Mouse (Mus musculus) intestine, postnatal 0 days (tissue): Measurements from ENCODE around the gene Arhgap31. TPM values are rescaled to one million over a fixed set of nuclear protein-coding genes. Genes with fewer than 3 reads are reported as not detected.
"Not testable (repeated sequence)": the region's sequence is repeated elsewhere in the genome, so short reads cannot be mapped to it uniquely, and the experiment has no call there.

Experiments
- ATAC-seq: fragments of 200-750 bp; cut with Nextera tagmentation; 2 replicates; pipeline ENCODE4 v1.8.0; 2017; ENCODE audit warnings: mild to moderate bottlenecking, moderate TSS enrichment, moderate library complexity
- H3K27ac ChIP-seq: fragments of 300-500 bp; sonication (generic); 2 replicates; pipeline ENCODE4 v1.5.1; 2014; ENCODE audit warnings: mild to moderate bottlenecking, low read depth, low read length, moderate library complexity
- H3K27me3 ChIP-seq: fragments of 300-500 bp; sonication (generic); replicated peaks from 2 replicates; pipeline ENCODE4 v1.6.1; 2014; ENCODE audit warnings: low read length, mixed read lengths; ENCODE audit not compliant: control insufficient read depth, insufficient read depth
- H3K36me3 ChIP-seq: fragments of 300-500 bp; sonication (generic); 2 replicates; pipeline ENCODE4 v1.6.1; 2014; ENCODE audit warnings: mild to moderate bottlenecking, moderate library complexity; ENCODE audit not compliant: control insufficient read depth, insufficient read depth
- H3K4me1 ChIP-seq: fragments of 300-500 bp; sonication (generic); replicated peaks from 2 replicates; pipeline ENCODE4 v1.6.1; 2014; ENCODE audit warnings: antibody characterized with exemption, low read length, mixed read lengths; ENCODE audit not compliant: control insufficient read depth, insufficient read depth
- H3K4me2 ChIP-seq: fragments of 300-500 bp; sonication (generic); replicated peaks from 2 replicates; pipeline ENCODE4 v1.6.1; 2014; ENCODE audit warnings: low read depth, mild to moderate bottlenecking, moderate library complexity
- H3K4me3 ChIP-seq: fragments of 300-500 bp; sonication (generic); 2 replicates; pipeline ENCODE4 v1.5.1; 2014; ENCODE audit warnings: low read depth, low read length
- H3K9ac ChIP-seq: fragments of 300-500 bp; sonication (generic); 2 replicates; pipeline ENCODE4 v1.6.1; 2014; ENCODE audit warnings: mild to moderate bottlenecking, low read depth, low read length
- H3K9me3 ChIP-seq: fragments of 300-500 bp; sonication (generic); 2 replicates; pipeline ENCODE4 v1.6.1; 2016; ENCODE audit warnings: mixed run types; ENCODE audit not compliant: control insufficient read depth
- CTCF ChIP-seq: sonication (generic); IDR thresholded peaks from 2 replicates; pipeline ENCODE4 v1.5.1; 2016; ENCODE audit warnings: low read depth, mild to moderate bottlenecking, control low read depth, antibody characterized with exemption, moderate library complexity
- WGBS: fragments of 180-500 bp; shearing (Covaris S2); extraction: QIAGEN DNeasy Blood & Tissue Kit; methylation state at CpG from one replicate; pipeline ENCODE4 v1.1.7; 2014; 5-methylcytosine and 5-hydroxymethylcytosine counted together
- polyA plus RNA-seq: library from polyadenylated mRNA; unstranded; fragments of >200 nt; fragmentation: Nextera tagmentation; extraction: Ambion mirVana; gene quantifications from 2 replicates; pipeline ENCODE4 v1.2.1, GENCODE M21; 2015

Arhgap31 gene
- polyA plus RNA-seq, 1 experiment from 2014 or later, result 2.8 TPM

GRCm38 (mm10) chr16:38729610-38730288, 16.7 kb upstream of the Arhgap31 start:
- H3K4me3 ChIP-seq, result 0 out of 2 replicates have a peak overlapping the region, but pooled peaks have one; percentile 4
- no peaks in the 10 kb centered on the region for H3K27me3 ChIP-seq
- no peak overlapping the region for H3K27ac ChIP-seq
- peak; percentile 84 for TF ChIP-seq CTCF
- no peak for ATAC-seq
- no peaks in the 10 kb centered on the region for H3K9me3 ChIP-seq
- no peaks in the 10 kb centered on the region for H3K4me1 ChIP-seq
- 37% methylated on average over 15 of the region's 15 CpGs for WGBS
- no peak overlapping the region for H3K9ac ChIP-seq
- H3K36me3 ChIP-seq, result no peaks in the 10 kb centered on the region
- peak overlapping the region; percentile 48 for H3K4me2 ChIP-seq

- ATAC-seq, result no peak
- Histone ChIP-seq H3K9ac (no peak overlapping the region), H3K36me3 (no peaks in the 10 kb centered on the region), H3K4me1 (no peaks in the 10 kb centered on the region), H3K27ac (no peak overlapping the region), H3K27me3 (no peaks in the 10 kb centered on the region), H3K9me3 (no peaks in the 10 kb centered on the region), H3K4me2 (no peak overlapping the region), H3K4me3 (no peak overlapping the region)
- no peak for TF ChIP-seq CTCF
- 70% methylated on average over 6 of the region's 6 CpGs for WGBS
These were observed 16.1 kb upstream of the Arhgap31 start for GRCm38 (mm10) chr16:38729139-38729538.

- no peaks in the 10 kb centered on the region for H3K4me1 ChIP-seq
- no peak overlapping the region for H3K4me2 ChIP-seq
- H3K36me3 ChIP-seq, result no peaks in the 10 kb centered on the region
- no peaks in the 10 kb centered on the region for H3K9me3 ChIP-seq
- ATAC-seq, result no peak
- H3K4me3 ChIP-seq, result no peak overlapping the region
- H3K27ac ChIP-seq, result no peak overlapping the region
- no peaks in the 10 kb centered on the region for H3K27me3 ChIP-seq
- H3K9ac ChIP-seq, result no peak overlapping the region
- WGBS, result 92% methylated on average over 15 of the region's 15 CpGs
- no peak for TF ChIP-seq CTCF
These were observed 15.6 kb upstream of the Arhgap31 start for GRCm38 (mm10) chr16:38728576-38729132.

- Histone ChIP-seq H3K9ac (no peak overlapping the region), H3K4me2 (no peak overlapping the region), H3K9me3 (no peaks in the 10 kb centered on the region), H3K4me1 (no peaks in the 10 kb centered on the region), H3K27me3 (no peaks in the 10 kb centered on the region), H3K27ac (no peak overlapping the region), H3K4me3 (no peak overlapping the region), H3K36me3 (no peaks in the 10 kb centered on the region)
- no peak for TF ChIP-seq CTCF
- WGBS, result 59% methylated on average over 13 of the region's 13 CpGs
- ATAC-seq, result no peak
These were observed 11.9 kb upstream of the Arhgap31 start for GRCm38 (mm10) chr16:38724974-38725373.

GRCm38 (mm10) chr16:38724256-38724655, 11.2 kb upstream of the Arhgap31 start:
- no peak overlapping the region for H3K9ac ChIP-seq
- WGBS, result 77% methylated on average over 8 of the region's 8 CpGs
- H3K36me3 ChIP-seq, result no peaks in the 10 kb centered on the region
- ATAC-seq, result no peak
- H3K9me3 ChIP-seq, result no peaks in the 10 kb centered on the region
- no peak for TF ChIP-seq CTCF
- no peak overlapping the region for H3K4me3 ChIP-seq
- H3K27ac ChIP-seq, result no peak overlapping the region
- H3K4me1 ChIP-seq, result no peaks in the 10 kb centered on the region
- H3K4me2 ChIP-seq, result no peak overlapping the region
- no peaks in the 10 kb centered on the region for H3K27me3 ChIP-seq

- no peak for ATAC-seq
- Histone ChIP-seq H3K27me3 (no peaks in the 10 kb centered on the region), H3K36me3 (no peaks in the 10 kb centered on the region), H3K4me1 (no peaks in the 10 kb centered on the region), H3K4me2 (no peak overlapping the region), H3K4me3 (no peak overlapping the region), H3K9ac (no peak overlapping the region), H3K9me3 (no peaks in the 10 kb centered on the region), H3K27ac (no peak overlapping the region)
- no peak for TF ChIP-seq CTCF
- WGBS, result 94% methylated on average over 8 of the region's 9 CpGs
These were observed 8.3 kb upstream of the Arhgap31 start for GRCm38 (mm10) chr16:38721377-38721776.

GRCm38 (mm10) chr16:38714259-38714526, 1.1 kb upstream of the Arhgap31 start:
- H3K9me3 ChIP-seq, H3K4me1 ChIP-seq, H3K36me3 ChIP-seq, H3K27me3 ChIP-seq, H3K9ac ChIP-seq: not testable (repeated sequence)
- Histone ChIP-seq H3K27ac (peak overlapping the region; percentile 54; the same call in 1 of the 2 replicates), H3K4me3 (peak overlapping the region; percentile 17; the same call in 1 of the 2 replicates), H3K4me2 (peak overlapping the region; percentile 92)
- ATAC-seq, result peak; percentile 55; the same call in 1 of the 2 replicates
- 35% methylated on average over 11 of the region's 12 CpGs for WGBS
